Mouse (Mus musculus): Measurements from ENCODE around the gene Gcfc2.

DNA sequence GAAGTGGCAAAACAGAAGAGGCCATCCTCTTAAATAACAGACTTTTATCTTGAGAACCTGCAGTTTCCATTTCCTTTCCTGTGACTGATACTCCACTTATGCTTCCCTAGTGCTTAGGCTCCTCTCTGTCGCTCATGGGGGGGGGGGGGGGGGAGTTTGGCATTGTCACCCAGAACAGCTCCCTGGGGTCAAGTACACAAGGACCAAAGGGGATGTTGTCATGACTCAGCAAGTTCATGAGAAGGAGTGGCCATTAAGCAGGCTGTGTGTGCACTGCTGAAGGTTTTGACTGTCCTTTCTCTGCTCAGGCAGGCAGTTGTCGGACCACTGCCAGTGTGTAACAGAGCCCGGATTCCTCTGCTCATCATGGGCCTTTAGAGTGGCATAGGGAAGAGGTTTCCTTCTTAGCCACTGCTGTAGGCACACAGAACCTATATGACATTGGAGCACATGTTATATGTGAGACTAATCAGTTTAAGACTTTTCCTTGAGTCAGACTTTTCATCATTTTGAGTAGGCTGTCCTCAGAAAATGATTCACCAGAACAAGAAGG lies 27.7 kb upstream of the Gcfc2 start:
- no peak for TF ChIP-seq CTCF (IDR thresholded peaks at IDR 0.05; ENCODE audit: low read depth, low read length)
- TF ChIP-seq POLR2A (IDR thresholded peaks at IDR 0.05; ENCODE audit: extremely low read depth, insufficient read depth, low read length): no peak

All from liver, adult 2 months (tissue).